Mouse (Mus musculus) lung, embryonic 15.5 days (tissue): ENCODE data around the gene Fxn. TPM values are rescaled to one million over a fixed set of nuclear protein-coding genes. Genes with fewer than 3 reads are reported as not detected.
"Not testable (repeated sequence)": the region's sequence is repeated elsewhere in the genome, so short reads cannot be mapped to it uniquely, and the experiment has no call there.

Experiments used
- ATAC-seq: fragments of 200-750 bp; cut with Nextera tagmentation; 2 replicates; pipeline ENCODE4 v1.8.0; 2017; ENCODE audit warnings: moderate number of reproducible peaks, borderline replicate concordance; ENCODE audit not compliant: low FRiP score, low TSS enrichment; ENCODE audit errors: extremely low read depth
- H3K27ac ChIP-seq: fragments of 300-500 bp; sonication (generic); 2 replicates; pipeline ENCODE4 v1.5.1; 2015; ENCODE audit warnings: moderate library complexity, mild to moderate bottlenecking, inconsistent platforms
- H3K27me3 ChIP-seq: fragments of 300-500 bp; sonication (generic); 2 replicates; pipeline ENCODE4 v1.6.1; 2015; ENCODE audit warnings: inconsistent platforms
- H3K36me3 ChIP-seq: fragments of 300-500 bp; sonication (generic); 2 replicates; pipeline ENCODE4 v1.6.1; 2015; ENCODE audit warnings: inconsistent platforms
- H3K4me1 ChIP-seq: fragments of 300-500 bp; sonication (generic); 2 replicates; pipeline ENCODE4 v1.6.1; 2015; ENCODE audit warnings: inconsistent platforms
- H3K4me2 ChIP-seq: fragments of 300-500 bp; sonication (generic); 2 replicates; pipeline ENCODE4 v1.6.1; 2015; ENCODE audit warnings: inconsistent platforms, mild to moderate bottlenecking, moderate library complexity
- H3K4me3 ChIP-seq: fragments of 300-500 bp; sonication (generic); 2 replicates; pipeline ENCODE4 v1.5.1; 2015; ENCODE audit warnings: mild to moderate bottlenecking, inconsistent platforms
- H3K9ac ChIP-seq: fragments of 300-500 bp; sonication (generic); 2 replicates; pipeline ENCODE4 v1.6.1; 2015; ENCODE audit warnings: inconsistent platforms
- H3K9me3 ChIP-seq: fragments of 300-500 bp; sonication (generic); 2 replicates; pipeline ENCODE4 v1.6.1; 2016; ENCODE audit warnings: inconsistent platforms
- WGBS: fragments of 180-500 bp; shearing (Covaris S2); methylation state at CpG from one replicate; pipeline ENCODE4 v1.1.7; 2015; 5-methylcytosine and 5-hydroxymethylcytosine counted together
- polyA plus RNA-seq: library from polyadenylated mRNA; unstranded; fragments of >200 nt; fragmentation: Nextera tagmentation; extraction: Ambion mirVana; gene quantifications from 2 replicates; pipeline ENCODE4 v1.2.1, GENCODE M21; 2015

The Fxn gene
- polyA plus RNA-seq, 1 experiment from 2014 or later = 52.3 TPM

- Histone ChIP-seq H3K27ac (no peak overlapping the region), H3K9me3 (no peaks in the 10 kb centered on the region), H3K4me1 (peaks cover 21% of the 10 kb centered on the region), H3K36me3 (peaks cover 18% of the 10 kb centered on the region; the same call in 1 of the 2 replicates), H3K9ac (no peak overlapping the region), H3K4me3 (no peak overlapping the region), H3K4me2 (no peak overlapping the region), H3K27me3 (no peaks in the 10 kb centered on the region)
- ATAC-seq = no peak
- WGBS = 92% methylated on average over 14 of the region's 14 CpGs
Observed at GRCm38 (mm10) chr19:24262736-24263135, 17.7 kb downstream of the Fxn start.

- Histone ChIP-seq H3K27ac (peak overlapping the region; percentile 80), H3K4me2 (no peak overlapping the region)
- no peak; the same call in 1 of the 2 replicates for ATAC-seq
Observed at GRCm38 (mm10) chr19:24259390-24260351, 20.7 kb downstream of the Fxn start.

DNA sequence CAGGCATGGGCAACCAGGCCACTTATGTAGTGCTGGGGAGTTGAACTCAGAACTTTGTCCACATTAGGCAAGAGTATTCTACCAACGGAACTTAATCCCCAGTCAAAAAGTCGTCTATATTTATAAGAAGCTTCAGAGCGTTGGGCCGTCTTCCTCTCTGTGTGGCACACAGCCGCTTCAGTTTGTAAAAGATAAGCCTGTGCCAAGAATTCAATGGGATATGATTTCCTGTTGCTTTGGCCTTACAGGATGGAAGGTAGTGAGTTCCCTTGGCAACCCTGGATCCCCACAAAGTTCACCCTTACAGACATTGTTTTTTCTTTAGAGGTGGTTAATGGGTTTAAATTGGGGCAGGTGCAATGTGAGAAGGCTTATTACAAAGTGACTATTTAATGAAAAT lies 22.0 kb downstream of the Fxn start:
- peak overlapping the region; percentile 80 for H3K27ac ChIP-seq
- 19% methylated on average over 5 of the region's 5 CpGs for WGBS
- peaks cover 22% of the 10 kb centered on the region for H3K4me1 ChIP-seq
- peak; percentile 66; the same call in 1 of the 2 replicates for ATAC-seq
- no peak overlapping the region for H3K9ac ChIP-seq
- no peaks in the 10 kb centered on the region for H3K27me3 ChIP-seq
- H3K9me3 ChIP-seq = no peaks in the 10 kb centered on the region
- H3K4me2 ChIP-seq = no peak overlapping the region
- H3K4me3 ChIP-seq = no peak overlapping the region
- 0 out of 2 replicates have a peak, but pooled peaks cover 4% of the 10 kb centered on the region for H3K36me3 ChIP-seq

More at GRCm38 (mm10) chr19:24259390-24260351, 20.7 kb downstream of the Fxn start:
- peaks cover 17% of the 10 kb centered on the region for H3K4me1 ChIP-seq
- WGBS = 57% methylated on average over 12 of the region's 12 CpGs
- no peak overlapping the region for H3K9ac ChIP-seq
- no peaks in the 10 kb centered on the region for H3K27me3 ChIP-seq
- H3K36me3 ChIP-seq = 0 out of 2 replicates have a peak, but pooled peaks cover 8% of the 10 kb centered on the region
- no peaks in the 10 kb centered on the region for H3K9me3 ChIP-seq
- no peak overlapping the region for H3K4me3 ChIP-seq

DNA sequence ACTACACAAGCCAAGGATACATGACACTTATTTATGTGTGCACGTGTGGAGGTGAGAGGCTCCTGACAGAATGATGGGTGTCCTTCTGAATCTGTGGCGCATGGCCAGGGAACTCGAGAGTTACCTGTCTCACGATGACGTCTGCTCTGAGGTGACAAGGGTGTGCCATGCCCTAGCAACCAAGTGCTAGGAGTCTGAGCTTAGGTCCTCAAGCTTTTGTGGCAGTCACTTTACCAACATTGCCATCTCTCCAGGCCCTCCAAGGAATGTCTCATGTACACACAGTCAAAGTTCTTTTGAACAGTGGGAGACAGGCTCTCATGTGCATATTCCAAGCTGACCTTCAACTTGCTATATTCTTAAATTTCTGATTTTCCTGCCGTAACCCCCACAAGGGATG lies 22.4 kb downstream of the Fxn start:
- 63% methylated on average over 6 of the region's 6 CpGs for WGBS
- no peaks in the 10 kb centered on the region for H3K27me3 ChIP-seq
- no peak for ATAC-seq
- peak overlapping the region; percentile 80 for H3K27ac ChIP-seq
- no peak overlapping the region for H3K9ac ChIP-seq
- no peak overlapping the region for H3K4me3 ChIP-seq
- H3K36me3 ChIP-seq = 0 out of 2 replicates have a peak, but pooled peaks cover 4% of the 10 kb centered on the region
- H3K4me2 ChIP-seq = no peak overlapping the region
- H3K4me1 ChIP-seq = peaks cover 25% of the 10 kb centered on the region
- H3K9me3 ChIP-seq = no peaks in the 10 kb centered on the region

DNA sequence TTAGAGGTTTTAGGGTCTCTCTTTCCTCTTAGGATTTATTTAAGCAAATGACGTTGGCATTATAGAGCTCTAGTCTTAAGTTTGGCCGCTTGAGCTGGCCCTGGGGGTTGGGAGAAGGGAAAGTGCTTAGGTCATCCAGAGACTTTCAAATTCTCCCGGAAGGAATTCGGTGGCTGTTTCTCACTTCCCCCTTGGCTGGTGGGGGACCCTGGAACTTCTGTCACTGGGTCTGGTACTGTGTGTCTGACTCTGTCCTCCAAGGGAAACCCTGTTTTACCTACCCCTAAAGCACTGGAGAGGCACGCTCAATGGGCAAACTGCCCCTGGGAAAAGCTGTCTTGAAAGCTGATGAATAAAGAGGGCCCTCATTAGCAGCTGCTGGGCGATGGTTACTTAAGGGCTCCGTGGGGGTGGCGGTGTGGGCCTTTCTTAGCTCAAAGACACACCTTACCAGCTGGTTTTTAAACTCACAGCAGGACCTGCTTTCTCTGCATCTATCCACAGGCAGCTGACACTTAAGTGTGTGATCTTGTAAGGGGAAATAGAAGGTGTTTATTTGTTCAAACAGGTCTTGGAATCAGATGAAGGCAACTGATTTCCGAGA lies 26.6 kb downstream of the Fxn start:
- 0 out of 2 replicates have a peak overlapping the region, but pooled peaks have one; percentile 3 for H3K27ac ChIP-seq
- WGBS = 15% methylated on average over 9 of the region's 9 CpGs

GRCm38 (mm10) chr19:24251869-24252268 lies 28.5 kb downstream of the Fxn start:
- no peaks in the 10 kb centered on the region for H3K36me3 ChIP-seq
- H3K4me3 ChIP-seq = no peak overlapping the region
- no peak overlapping the region for H3K9ac ChIP-seq
- no peaks in the 10 kb centered on the region for H3K27me3 ChIP-seq
- 7% methylated on average over 6 of the region's 6 CpGs for WGBS
- peak; percentile 76 for ATAC-seq
- no peaks in the 10 kb centered on the region for H3K9me3 ChIP-seq
- peaks cover 29% of the 10 kb centered on the region for H3K4me1 ChIP-seq
- H3K27ac ChIP-seq = peak overlapping the region; percentile 85
- peak overlapping the region; percentile 33 for H3K4me2 ChIP-seq

More for the DNA sequence above, 26.6 kb downstream of the Fxn start:
- H3K4me1 ChIP-seq = peaks cover 39% of the 10 kb centered on the region
- no peaks in the 10 kb centered on the region for H3K36me3 ChIP-seq
- no peak overlapping the region for H3K9ac ChIP-seq
- no peak overlapping the region for H3K4me2 ChIP-seq
- H3K9me3 ChIP-seq = no peaks in the 10 kb centered on the region
- ATAC-seq = no peak
- no peak overlapping the region for H3K4me3 ChIP-seq
- H3K27me3 ChIP-seq = no peaks in the 10 kb centered on the region

GRCm38 (mm10) chr19:24243340-24243739 lies 37.1 kb downstream of the Fxn start:
- WGBS = 87% methylated on average over 6 of the region's 6 CpGs
- Histone ChIP-seq H3K27ac (no peak overlapping the region), H3K9me3 (no peaks in the 10 kb centered on the region), H3K9ac (no peak overlapping the region), H3K4me3 (no peak overlapping the region), H3K27me3 (no peaks in the 10 kb centered on the region), H3K4me2 (no peak overlapping the region), H3K36me3 (no peaks in the 10 kb centered on the region), H3K4me1 (peaks cover 8% of the 10 kb centered on the region; the same call in 1 of the 2 replicates)
- no peak for ATAC-seq

GRCm38 (mm10) chr19:24241799-24242546 lies 38.4 kb downstream of the Fxn start:
- Histone ChIP-seq H3K4me2 (no peak overlapping the region), H3K4me1 (peaks cover 8% of the 10 kb centered on the region; the same call in 1 of the 2 replicates), H3K27me3 (no peaks in the 10 kb centered on the region), H3K9ac (no peak overlapping the region), H3K27ac (no peak overlapping the region), H3K9me3 (no peaks in the 10 kb centered on the region), H3K4me3 (no peak overlapping the region), H3K36me3 (no peaks in the 10 kb centered on the region)
- ATAC-seq = no peak
- WGBS = 18% methylated on average over 14 of the region's 14 CpGs

GRCm38 (mm10) chr19:24241271-24241670 lies 39.1 kb downstream of the Fxn start:
- Histone ChIP-seq H3K4me2 (no peak overlapping the region), H3K4me3 (no peak overlapping the region), H3K27me3 (no peaks in the 10 kb centered on the region), H3K36me3 (no peaks in the 10 kb centered on the region), H3K9ac (no peak overlapping the region), H3K4me1 (peaks cover 8% of the 10 kb centered on the region; the same call in 1 of the 2 replicates), H3K9me3 (no peaks in the 10 kb centered on the region), H3K27ac (no peak overlapping the region)
- ATAC-seq = no peak
- 68% methylated on average over 8 of the region's 8 CpGs for WGBS

- 76% methylated on average over 4 of the region's 4 CpGs for WGBS
- no peak for ATAC-seq
- Histone ChIP-seq H3K27me3 (no peaks in the 10 kb centered on the region), H3K36me3 (no peaks in the 10 kb centered on the region), H3K4me1 (peaks cover 8% of the 10 kb centered on the region; the same call in 1 of the 2 replicates), H3K4me2 (no peak overlapping the region), H3K27ac (no peak overlapping the region), H3K4me3 (no peak overlapping the region), H3K9ac (no peak overlapping the region), H3K9me3 (no peaks in the 10 kb centered on the region)
Observed at GRCm38 (mm10) chr19:24238011-24238410, 42.4 kb downstream of the Fxn start.

GRCm38 (mm10) chr19:24232356-24232755 lies 48.0 kb downstream of the Fxn start:
- not testable (repeated sequence) for H3K4me1 ChIP-seq, H3K9me3 ChIP-seq, H3K27me3 ChIP-seq, H3K36me3 ChIP-seq, H3K4me3 ChIP-seq, H3K4me2 ChIP-seq, H3K9ac ChIP-seq, ATAC-seq, H3K27ac ChIP-seq
- WGBS = 96% methylated on average over 1 of the region's 1 CpGs
